Mouse (Mus musculus) brown adipose tissue, adult 24 weeks (tissue): Measurements from ENCODE around the gene Hmgb3. TPM values are rescaled to one million over a fixed set of nuclear protein-coding genes. Genes with fewer than 3 reads are reported as not detected.
"Not testable (repeated sequence)": the region's sequence is repeated elsewhere in the genome, so short reads cannot be mapped to it uniquely, and the experiment has no call there.

Experiments
- H3K27ac ChIP-seq: fragments of 200-500 bp; replicated peaks from 2 replicates; pipeline ENCODE4 v1.5.1; 2012; ENCODE audit warnings: low read depth, mild to moderate bottlenecking, low read length
- H3K4me1 ChIP-seq: fragments of 200-500 bp; 2 replicates; pipeline ENCODE4 v1.6.1; 2012; ENCODE audit warnings: low read length, mixed read lengths; ENCODE audit not compliant: control insufficient read depth, insufficient read depth, insufficient read length
- H3K4me3 ChIP-seq: fragments of 200-500 bp; 2 replicates; pipeline ENCODE4 v1.5.1; 2012; ENCODE audit warnings: low read depth, mild to moderate bottlenecking, low read length, moderate library complexity; ENCODE audit not compliant: insufficient read depth
- polyA plus RNA-seq: library from polyadenylated mRNA; stranded (reverse); fragments of >200 nt; gene quantifications from 2 replicates; pipeline ENCODE4 v1.2.4, GENCODE M21; 2012; ENCODE audit not compliant: missing spikeins, insufficient read depth, insufficient read length

Gene Hmgb3
- 41.4 and 70.2 TPM in 2 replicates for polyA plus RNA-seq

DNA sequence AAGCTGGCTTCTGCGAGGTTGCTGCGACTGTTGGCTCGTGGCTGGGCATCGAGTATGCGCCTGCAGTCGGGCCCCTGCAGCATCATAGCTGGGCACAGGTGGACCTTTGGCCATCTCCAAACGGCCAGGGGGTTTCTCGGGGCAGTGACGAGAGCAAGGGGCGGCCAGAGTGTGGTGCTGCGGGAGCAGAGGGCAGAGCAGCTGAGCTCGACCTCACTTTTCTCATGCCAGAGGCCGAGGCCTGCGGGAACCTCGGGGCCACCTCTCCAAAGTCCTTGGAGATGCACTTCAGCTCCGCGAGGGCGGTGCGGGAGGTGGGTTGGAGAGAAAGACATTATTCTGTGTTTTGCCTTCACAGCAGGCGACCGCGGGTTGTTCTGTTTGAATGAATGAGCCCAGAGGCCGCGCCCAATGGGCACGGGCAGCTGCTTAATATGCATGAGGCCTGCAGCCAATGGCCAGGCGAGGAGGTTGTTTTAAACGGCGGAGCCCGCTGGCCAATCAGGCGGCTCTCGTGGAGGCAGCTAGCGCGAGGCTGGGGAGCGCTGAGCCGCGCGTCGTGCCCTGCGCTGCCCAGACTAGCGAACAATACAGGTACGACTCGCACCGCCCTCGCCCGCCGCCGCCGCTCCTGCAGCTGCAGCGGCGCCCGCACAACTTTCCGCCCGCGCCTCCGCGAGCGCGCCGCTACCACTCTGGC, at the start of gene Hmgb3:
Gene Hmgb3 (plus strand): TSS at position 504 of the 700 bp plus-strand sequence.
- peak within 1 kb of the TSS; percentile 72 for H3K4me3 ChIP-seq
- no peak within 1 kb of the TSS for H3K27ac ChIP-seq
- H3K4me1 ChIP-seq: no peaks in the 10 kb centered on the region; the same call in 1 of the 2 replicates

DNA sequence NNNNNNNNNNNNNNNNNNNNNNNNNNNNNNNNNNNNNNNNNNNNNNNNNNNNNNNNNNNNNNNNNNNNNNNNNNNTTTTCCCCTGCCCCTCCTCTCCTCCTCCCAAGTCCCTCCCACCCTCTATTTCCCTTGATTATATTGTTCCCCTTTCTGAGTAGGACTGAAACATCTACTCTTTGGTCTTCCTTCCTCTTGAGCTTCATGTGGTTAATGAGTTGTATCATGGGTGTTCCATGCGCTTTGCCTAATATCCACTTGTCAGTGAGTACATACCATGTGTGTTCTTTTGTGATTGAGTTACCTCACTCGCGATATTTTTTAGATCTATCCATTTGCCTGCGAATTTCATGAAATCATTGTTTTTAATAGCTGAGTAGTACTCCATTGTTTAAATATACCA, 49.1 kb upstream of the Hmgb3 start:
- not testable (repeated sequence) for H3K27ac ChIP-seq, H3K4me3 ChIP-seq, H3K4me1 ChIP-seq

DNA sequence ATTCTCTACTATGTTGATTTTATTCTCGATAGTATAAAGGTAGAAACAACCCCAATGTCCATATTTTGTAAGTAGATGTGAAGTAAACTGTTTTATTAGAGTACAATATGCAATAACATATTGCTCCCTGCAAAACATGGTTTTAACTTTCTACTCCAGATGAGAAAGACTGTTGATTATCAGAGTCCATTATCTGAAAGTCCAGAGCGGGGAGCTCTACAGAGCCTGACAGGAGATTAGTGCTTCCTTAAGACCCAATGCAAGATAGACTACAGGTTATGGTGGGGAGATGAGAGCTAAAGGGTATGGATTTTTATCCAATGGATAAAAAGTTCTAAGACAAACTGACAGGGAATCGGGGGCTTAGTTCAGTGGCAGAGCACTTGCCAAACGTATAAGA, 36.5 kb upstream of the Hmgb3 start:
- Histone ChIP-seq H3K4me1 (no peaks in the 10 kb centered on the region), H3K27ac (no peak overlapping the region), H3K4me3 (no peak overlapping the region)

DNA sequence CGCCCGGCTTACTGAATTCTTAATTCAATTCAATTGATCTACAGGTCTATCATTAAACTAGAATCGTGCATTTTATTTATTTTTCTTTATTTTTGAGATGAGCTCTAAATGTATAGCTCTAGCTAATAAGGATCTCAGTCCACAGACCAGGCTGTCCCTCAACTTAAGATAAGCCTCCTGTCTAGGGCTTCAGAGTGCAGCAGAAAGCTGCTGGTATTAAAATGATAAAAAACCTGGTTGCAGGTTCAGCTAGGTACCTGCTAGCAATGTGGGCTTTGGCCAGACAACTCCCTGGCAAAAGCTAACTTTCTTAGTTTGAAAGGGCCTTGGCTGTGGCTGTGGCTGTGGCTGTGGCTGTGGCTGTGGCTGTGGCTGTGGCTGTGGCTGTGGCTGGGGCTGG, 32.8 kb upstream of the Hmgb3 start:
- no peaks in the 10 kb centered on the region for H3K4me1 ChIP-seq
- no peak overlapping the region for H3K4me3 ChIP-seq
- H3K27ac ChIP-seq: no peak overlapping the region

DNA sequence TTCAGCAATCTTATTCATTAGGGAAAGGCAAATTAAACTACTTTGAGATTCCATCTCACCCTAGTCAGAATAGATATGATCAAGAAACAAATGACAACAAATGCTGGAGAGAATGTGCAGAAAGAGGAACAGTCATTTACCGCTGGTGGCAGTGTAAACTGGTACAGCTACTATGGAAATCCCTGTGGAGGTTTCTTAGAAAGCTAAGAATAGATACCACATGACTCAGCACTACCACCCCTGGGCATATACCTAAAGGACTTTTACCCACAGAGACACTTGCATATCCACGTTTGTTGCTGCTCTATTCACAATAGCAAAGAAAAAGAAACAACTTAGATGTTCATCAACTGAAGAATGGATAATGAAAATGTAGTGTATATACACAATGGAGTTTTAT, 31.4 kb upstream of the Hmgb3 start:
- no peaks in the 10 kb centered on the region for H3K4me1 ChIP-seq
- H3K4me3 ChIP-seq: no peak overlapping the region
- no peak overlapping the region for H3K27ac ChIP-seq

DNA sequence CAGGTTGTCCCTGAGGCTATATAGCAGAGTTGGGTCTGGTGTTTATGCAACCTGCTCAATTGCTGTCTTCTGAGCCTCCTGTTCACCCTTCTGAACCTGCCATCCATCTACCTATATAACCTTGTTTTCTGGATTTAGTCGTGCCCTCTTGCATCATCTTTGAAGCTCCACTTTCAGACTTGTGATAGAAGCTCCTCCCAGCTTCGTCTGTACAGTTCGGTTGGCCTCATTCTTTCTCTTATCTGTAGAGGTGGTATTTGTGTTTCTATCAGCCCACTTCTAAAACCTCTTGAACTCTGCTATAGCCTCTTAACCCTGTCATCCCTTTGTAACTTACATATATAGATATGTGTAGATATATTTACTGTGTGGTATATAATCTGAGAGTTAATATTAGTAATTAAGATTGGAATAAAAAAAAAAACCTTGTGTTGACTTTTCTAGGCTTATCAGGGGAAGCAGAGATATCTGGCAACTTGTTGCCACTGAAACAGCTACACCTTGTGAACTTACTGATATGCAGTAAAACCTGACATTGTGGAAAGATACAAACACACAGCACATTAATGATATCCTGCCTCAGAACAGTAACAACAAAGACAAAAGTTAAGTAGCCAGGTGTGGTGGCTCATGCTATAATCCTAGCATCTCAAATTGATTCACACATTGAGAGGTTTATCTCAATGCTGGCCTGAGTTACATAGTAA, 30.0 kb upstream of the Hmgb3 start:
- no peaks in the 10 kb centered on the region for H3K4me1 ChIP-seq
- no peak overlapping the region for H3K27ac ChIP-seq
- no peak overlapping the region for H3K4me3 ChIP-seq

DNA sequence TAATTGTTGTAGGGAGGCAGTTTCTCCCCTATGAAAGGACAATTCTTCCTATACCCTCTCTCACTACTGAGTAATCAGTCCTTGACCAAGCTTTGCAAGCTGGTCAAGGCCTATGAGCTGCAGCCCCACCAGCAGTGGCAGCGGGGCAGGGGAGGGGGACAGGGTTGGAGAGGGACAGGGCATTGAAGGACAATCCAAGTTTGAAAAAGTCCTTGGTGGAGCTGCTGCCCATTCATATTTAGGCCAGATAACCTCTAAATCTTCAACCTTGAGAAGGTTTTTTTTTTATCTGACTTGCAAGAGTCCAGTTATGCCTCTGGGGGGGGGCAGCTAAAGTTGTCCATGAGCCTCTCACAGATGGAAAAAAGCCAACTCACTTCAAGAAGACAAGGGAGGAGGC, 28.3 kb upstream of the Hmgb3 start:
- H3K4me1 ChIP-seq: no peaks in the 10 kb centered on the region
- no peak overlapping the region for H3K27ac ChIP-seq
- no peak overlapping the region for H3K4me3 ChIP-seq

DNA sequence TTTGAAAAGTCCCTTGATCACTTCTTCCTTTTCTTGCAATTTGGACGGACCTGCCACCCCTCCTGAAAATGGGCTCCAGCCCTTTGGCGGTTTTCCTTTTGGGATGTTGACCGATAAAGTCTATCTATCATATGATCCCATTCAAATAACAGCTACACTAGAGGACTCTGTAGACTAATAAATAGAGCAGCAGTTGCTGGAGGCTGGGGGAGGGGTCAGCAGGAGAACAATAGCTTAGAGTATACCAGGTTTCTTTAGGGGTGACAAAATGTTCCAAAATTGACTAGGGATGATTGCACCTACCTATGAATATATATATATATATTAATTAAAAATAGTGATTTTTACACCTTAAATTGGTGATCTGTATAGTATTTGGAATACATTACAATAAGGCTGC, 27.6 kb upstream of the Hmgb3 start:
- Histone ChIP-seq H3K4me1 (no peaks in the 10 kb centered on the region), H3K27ac (no peak overlapping the region), H3K4me3 (no peak overlapping the region)

DNA sequence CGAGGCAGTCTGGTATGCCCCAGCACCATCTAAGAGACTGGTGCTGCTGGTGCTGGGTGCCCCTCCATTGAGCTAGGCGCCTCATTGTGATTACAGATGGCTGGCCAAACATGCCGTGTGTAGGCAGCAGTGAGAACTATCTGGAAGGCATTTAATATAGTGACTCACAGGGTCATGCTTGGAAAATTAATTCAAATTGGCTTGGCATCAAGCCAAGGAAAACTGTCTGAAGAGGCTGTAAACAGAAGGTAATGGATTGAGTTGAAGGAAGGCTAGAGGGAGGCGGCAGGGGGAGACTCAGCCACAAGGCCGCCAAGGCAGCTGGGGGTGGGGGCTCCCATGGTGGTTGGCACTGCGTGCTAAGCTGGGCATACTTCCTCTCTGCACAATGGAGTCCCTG, 27.1 kb upstream of the Hmgb3 start:
- Histone ChIP-seq H3K27ac (no peak overlapping the region), H3K4me1 (no peaks in the 10 kb centered on the region), H3K4me3 (no peak overlapping the region)

DNA sequence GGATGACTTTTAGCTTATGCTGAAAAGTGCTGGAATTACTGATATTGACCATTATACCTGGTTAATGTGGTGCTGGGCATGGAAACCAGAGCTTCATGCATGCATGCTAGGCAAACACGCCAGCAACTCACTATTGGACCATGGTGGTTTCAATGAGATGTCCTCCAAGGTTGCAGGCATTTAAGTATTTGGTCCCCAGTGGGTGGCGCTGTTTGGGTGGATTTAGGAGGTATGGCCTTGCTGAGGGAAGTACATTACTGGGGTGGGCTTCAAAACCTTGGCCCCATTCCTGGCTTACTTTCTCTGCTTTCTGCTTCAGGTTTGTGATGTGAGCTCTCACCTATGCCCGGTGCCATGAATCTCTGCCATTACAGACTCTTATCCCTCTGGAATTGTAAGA, 23.1 kb upstream of the Hmgb3 start:
- no peak overlapping the region for H3K27ac ChIP-seq
- H3K4me3 ChIP-seq: no peak overlapping the region
- no peaks in the 10 kb centered on the region for H3K4me1 ChIP-seq

DNA sequence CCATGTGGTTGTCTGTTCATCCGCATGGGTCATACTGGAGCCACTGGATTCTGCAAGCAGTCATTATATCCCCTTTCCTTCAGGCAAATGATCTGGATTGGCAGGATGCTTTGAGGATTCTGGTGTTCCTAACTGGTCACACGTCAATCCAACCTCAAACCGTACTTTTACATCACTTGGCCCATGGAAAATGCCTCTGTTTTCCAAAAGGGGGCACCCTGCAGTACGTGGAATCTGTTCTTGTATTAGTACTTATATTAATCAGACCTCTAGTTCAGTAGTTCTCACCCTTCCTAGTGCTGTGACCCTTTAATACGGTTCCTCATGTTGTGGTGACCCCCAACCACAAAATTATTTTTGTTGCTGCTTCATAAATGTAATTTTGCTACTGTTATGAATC, 21.6 kb upstream of the Hmgb3 start:
- Histone ChIP-seq H3K4me3 (no peak overlapping the region), H3K4me1 (no peaks in the 10 kb centered on the region), H3K27ac (no peak overlapping the region)

DNA sequence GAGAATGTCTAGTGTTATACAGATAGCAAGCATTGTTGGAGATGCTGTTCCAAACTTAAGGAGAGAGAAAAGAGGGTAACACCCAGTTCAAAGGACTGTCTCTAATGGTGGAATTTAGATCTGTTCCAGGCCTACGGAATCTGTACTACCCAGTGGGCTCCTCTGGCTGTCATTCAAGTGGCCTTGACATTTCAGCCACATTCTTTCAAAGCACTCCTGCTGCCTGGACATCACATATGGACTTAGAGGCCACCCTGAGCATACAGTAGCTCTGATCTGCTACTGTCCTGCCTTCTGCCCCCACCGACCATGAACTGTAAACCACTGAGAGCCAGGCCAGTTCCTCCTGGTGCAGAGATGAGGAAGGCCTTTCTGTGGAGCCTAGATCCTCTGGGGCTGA, 17.9 kb upstream of the Hmgb3 start:
- H3K27ac ChIP-seq: no peak overlapping the region
- H3K4me3 ChIP-seq: no peak overlapping the region
- no peaks in the 10 kb centered on the region for H3K4me1 ChIP-seq

DNA sequence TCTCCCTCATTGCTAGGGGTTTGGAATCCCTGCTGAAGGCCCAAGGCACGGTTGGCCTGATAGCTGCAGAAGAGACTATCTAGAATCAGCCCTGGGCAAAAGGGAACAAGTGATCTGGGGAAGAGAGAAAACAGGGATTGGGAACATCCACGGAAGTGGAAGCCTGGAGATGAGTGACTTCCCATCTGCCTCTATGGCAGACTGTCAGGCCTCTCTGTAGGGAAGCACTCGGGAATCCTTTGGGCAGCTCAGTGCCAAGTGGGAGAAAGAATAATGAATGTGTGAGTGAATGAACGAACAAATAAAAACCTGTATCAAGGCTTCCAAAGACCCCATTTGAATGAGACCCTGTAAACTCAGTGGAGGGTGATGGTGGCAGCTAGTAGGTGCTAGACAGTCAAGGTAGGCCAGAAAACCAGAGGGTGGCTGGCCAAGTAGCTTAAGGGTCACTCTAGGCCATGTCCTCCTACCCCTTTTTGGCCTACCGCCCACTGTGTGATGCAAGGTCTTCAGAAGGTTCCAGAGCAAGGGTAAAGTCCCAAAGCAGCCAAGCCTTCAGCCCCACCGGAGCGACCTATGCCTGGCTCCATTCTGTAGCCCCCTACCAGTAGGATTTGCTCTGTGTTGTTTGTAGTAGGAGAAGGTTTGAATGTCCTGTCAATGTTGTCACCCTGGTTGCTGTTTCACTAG, 14.8 kb upstream of the Hmgb3 start:
- H3K27ac ChIP-seq: peak overlapping the region; percentile 86

DNA sequence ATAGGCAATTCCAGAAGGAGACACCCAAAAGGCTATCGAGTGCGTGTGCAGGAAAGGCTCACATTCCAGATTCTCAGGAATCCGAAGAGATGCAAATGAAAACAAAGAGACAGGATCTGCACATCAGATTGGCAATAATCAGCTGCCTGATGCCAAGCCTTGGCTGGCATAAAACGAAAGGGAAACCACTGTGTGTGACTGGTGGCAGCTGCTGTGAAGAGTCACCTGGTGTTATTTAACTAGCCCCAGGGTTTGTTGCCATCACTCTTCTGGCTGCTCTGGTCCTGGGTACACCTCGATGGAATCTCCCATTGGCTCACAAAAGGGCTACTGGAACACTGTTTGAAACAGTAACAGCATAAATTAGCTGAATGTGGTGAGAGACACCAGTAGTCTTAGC, 11.0 kb upstream of the Hmgb3 start:
- H3K4me1 ChIP-seq: no peaks in the 10 kb centered on the region
- no peak overlapping the region for H3K27ac ChIP-seq
- no peak overlapping the region for H3K4me3 ChIP-seq

More for the DNA sequence above, 14.8 kb upstream of the Hmgb3 start:
- Histone ChIP-seq H3K4me3 (no peak overlapping the region), H3K4me1 (no peaks in the 10 kb centered on the region)

DNA sequence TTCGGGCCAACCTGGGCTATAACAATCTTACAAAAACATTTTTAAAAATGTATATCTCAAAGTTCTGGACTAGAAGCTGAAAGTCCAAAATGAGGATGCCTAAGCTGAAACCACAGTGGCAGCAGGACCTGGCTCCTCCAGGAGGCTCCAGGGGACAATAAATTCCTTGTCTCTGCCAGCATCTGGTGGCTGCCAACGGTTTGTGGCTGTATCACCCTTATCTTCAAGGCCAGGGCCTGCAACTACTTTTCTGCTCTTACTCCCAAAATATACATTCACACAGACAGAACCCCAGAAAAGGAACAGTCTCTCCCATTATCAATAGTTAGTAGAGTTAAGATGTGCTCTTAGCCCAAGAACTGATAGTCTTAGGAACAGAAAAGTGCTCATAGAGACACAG, 10.6 kb upstream of the Hmgb3 start:
- H3K4me1 ChIP-seq: no peaks in the 10 kb centered on the region
- H3K27ac ChIP-seq: no peak overlapping the region
- H3K4me3 ChIP-seq: no peak overlapping the region
